Mouse (Mus musculus): Measurements from ENCODE around the gene Gm8229.
"Not testable (repeated sequence)": the region's sequence is repeated elsewhere in the genome, so short reads cannot be mapped to it uniquely, and the experiment has no call there.

Gene Gm8229

GRCm38 (mm10) chr14:44365057-44365456 is at the start of gene Gm8229:
Gene Gm8229, plus strand, starts transcription at chr14:44365357.
- not testable (repeated sequence) for DNase-seq (ENCODE audit: low read depth, low spot score)

GRCm38 (mm10) chr14:44338484-44338883 is 26.7 kb upstream of the Gm8229 start, which contains the start of gene Gm5930:
Gene Gm5930, minus strand, starts transcription at chr14:44338584.
- not testable (repeated sequence) for DNase-seq (ENCODE audit: low read depth, low spot score)

GRCm38 (mm10) chr14:44361416-44361815 is 3.7 kb upstream of the Gm8229 start:
- DNase-seq (ENCODE audit: low read depth, low spot score): not testable (repeated sequence)

GRCm38 (mm10) chr14:44362301-44362700 is 2.9 kb upstream of the Gm8229 start:
- not testable (repeated sequence) for DNase-seq (ENCODE audit: low read depth, low spot score)

GRCm38 (mm10) chr14:44384233-44384632 is 19.1 kb downstream of the Gm8229 start:
- DNase-seq (ENCODE audit: low read depth, low spot score): not testable (repeated sequence)

GRCm38 (mm10) chr14:44410588-44410987 is 45.4 kb downstream of the Gm8229 start, which contains the start of gene Gm3371:
Gene Gm3371, minus strand, starts transcription at chr14:44410688.
- DNase-seq (ENCODE audit: low read depth, low spot score): not testable (repeated sequence)

Data from CD4-positive helper T cell, adult 2 months (primary cell).